Mouse (Mus musculus): ENCODE results near the gene Sorcs3. TPM values are rescaled to one million over a fixed set of nuclear protein-coding genes. Genes with fewer than 3 reads are reported as not detected.
A peak's percentile ranks its signal among the peaks of the same experiment; 100 is the strongest.

The Sorcs3 gene
- polyA plus RNA-seq (2012; rRNA removed): 10.2 and 10.9 TPM in 2 replicates

- peak within 1 kb of the TSS; percentile 46 for H3K4me3 ChIP-seq (replicated peaks; ENCODE audit: insufficient read depth, low read depth, low read length)
- no peaks in the 10 kb centered on the region for H3K27me3 ChIP-seq (ENCODE audit: control insufficient read depth, insufficient read depth, low read length)
- no peak within 1 kb of the TSS for H3K27ac ChIP-seq (ENCODE audit: insufficient read depth, low read length)
- peak in 1 of 2 experiments; percentile 17 for DNase-seq
- TF ChIP-seq CTCF (IDR thresholded peaks at IDR 0.05; ENCODE audit: borderline replicate concordance, insufficient read depth, low read depth, low read length) (no peak), POLR2A (IDR thresholded peaks at IDR 0.05; ENCODE audit: borderline replicate concordance, insufficient read depth, low read length) (no peak)
- under 1% methylated on average over 70 of the region's 70 CpGs for WGBS
- no peaks in the 10 kb centered on the region for H3K4me1 ChIP-seq (ENCODE audit: control insufficient read depth, insufficient read depth, low read length)
These were observed at the start of gene Sorcs3 for GRCm38 (mm10) chr19:48205929-48206814. Gene Sorcs3 (plus strand): TSS chr19:48206025.

- Histone ChIP-seq H3K4me3 (replicated peaks; ENCODE audit: insufficient read depth, low read depth, low read length) (no peak overlapping the region), H3K4me1 (ENCODE audit: control insufficient read depth, insufficient read depth, low read length) (no peaks in the 10 kb centered on the region), H3K27me3 (ENCODE audit: control insufficient read depth, insufficient read depth, low read length) (no peaks in the 10 kb centered on the region), H3K27ac (ENCODE audit: insufficient read depth, low read length) (no peak overlapping the region)
- WGBS: 91% methylated on average over 3 of the region's 3 CpGs
- TF ChIP-seq POLR2A (IDR thresholded peaks at IDR 0.05; ENCODE audit: borderline replicate concordance, insufficient read depth, low read length): no peak
- no peak for TF ChIP-seq CTCF (IDR thresholded peaks at IDR 0.05; ENCODE audit: borderline replicate concordance, insufficient read depth, low read depth, low read length)
- DNase-seq: no peak
These were observed 40.5 kb upstream of the Sorcs3 start for GRCm38 (mm10) chr19:48165341-48165740.

- no peak for TF ChIP-seq POLR2A (IDR thresholded peaks at IDR 0.05; ENCODE audit: borderline replicate concordance, insufficient read depth, low read length)
- TF ChIP-seq CTCF (IDR thresholded peaks at IDR 0.05; ENCODE audit: borderline replicate concordance, insufficient read depth, low read depth, low read length): no peak
- Histone ChIP-seq H3K27ac (ENCODE audit: insufficient read depth, low read length) (no peak overlapping the region), H3K27me3 (ENCODE audit: control insufficient read depth, insufficient read depth, low read length) (no peaks in the 10 kb centered on the region), H3K4me3 (replicated peaks; ENCODE audit: insufficient read depth, low read depth, low read length) (no peak overlapping the region), H3K4me1 (ENCODE audit: control insufficient read depth, insufficient read depth, low read length) (no peaks in the 10 kb centered on the region)
- no peak for DNase-seq
- 15% methylated on average over 1 of the region's 1 CpGs for WGBS
These were observed 38.7 kb upstream of the Sorcs3 start for GRCm38 (mm10) chr19:48167110-48167509.

GRCm38 (mm10) chr19:48168284-48168683 lies 37.5 kb upstream of the Sorcs3 start:
- WGBS: 72% methylated on average over 5 of the region's 5 CpGs
- H3K27ac ChIP-seq (ENCODE audit: insufficient read depth, low read length): no peak overlapping the region
- DNase-seq: no peak
- H3K27me3 ChIP-seq (ENCODE audit: control insufficient read depth, insufficient read depth, low read length): no peaks in the 10 kb centered on the region
- TF ChIP-seq CTCF (IDR thresholded peaks at IDR 0.05; ENCODE audit: borderline replicate concordance, insufficient read depth, low read depth, low read length) (no peak), POLR2A (IDR thresholded peaks at IDR 0.05; ENCODE audit: borderline replicate concordance, insufficient read depth, low read length) (no peak)
- H3K4me1 ChIP-seq (ENCODE audit: control insufficient read depth, insufficient read depth, low read length): no peaks in the 10 kb centered on the region
- H3K4me3 ChIP-seq (replicated peaks; ENCODE audit: insufficient read depth, low read depth, low read length): no peak overlapping the region

GRCm38 (mm10) chr19:48174717-48175116 lies 31.1 kb upstream of the Sorcs3 start:
- no peak overlapping the region for H3K27ac ChIP-seq (ENCODE audit: insufficient read depth, low read length)
- 70% methylated on average over 4 of the region's 4 CpGs for WGBS
- no peak for TF ChIP-seq POLR2A (IDR thresholded peaks at IDR 0.05; ENCODE audit: borderline replicate concordance, insufficient read depth, low read length)
- no peak for TF ChIP-seq CTCF (IDR thresholded peaks at IDR 0.05; ENCODE audit: borderline replicate concordance, insufficient read depth, low read depth, low read length)
- no peaks in the 10 kb centered on the region for H3K27me3 ChIP-seq (ENCODE audit: control insufficient read depth, insufficient read depth, low read length)
- no peak for DNase-seq
- H3K4me1 ChIP-seq (ENCODE audit: control insufficient read depth, insufficient read depth, low read length): no peaks in the 10 kb centered on the region
- H3K4me3 ChIP-seq (replicated peaks; ENCODE audit: insufficient read depth, low read depth, low read length): no peak overlapping the region

- Histone ChIP-seq H3K27ac (ENCODE audit: insufficient read depth, low read length) (no peak overlapping the region), H3K4me1 (ENCODE audit: control insufficient read depth, insufficient read depth, low read length) (no peaks in the 10 kb centered on the region), H3K27me3 (ENCODE audit: control insufficient read depth, insufficient read depth, low read length) (no peaks in the 10 kb centered on the region), H3K4me3 (replicated peaks; ENCODE audit: insufficient read depth, low read depth, low read length) (no peak overlapping the region)
- no peak for TF ChIP-seq POLR2A (IDR thresholded peaks at IDR 0.05; ENCODE audit: borderline replicate concordance, insufficient read depth, low read length)
- peak; percentile 62 for TF ChIP-seq CTCF (IDR thresholded peaks at IDR 0.05; ENCODE audit: borderline replicate concordance, insufficient read depth, low read depth, low read length)
- DNase-seq: peak in 1 of 2 experiments; percentile 43
- 2% methylated on average over 22 of the region's 22 CpGs for WGBS
These were observed 1.8 kb upstream of the Sorcs3 start for GRCm38 (mm10) chr19:48203928-48204470.

- DNase-seq: no peak
- Histone ChIP-seq H3K27me3 (ENCODE audit: control insufficient read depth, insufficient read depth, low read length) (no peaks in the 10 kb centered on the region), H3K4me1 (ENCODE audit: control insufficient read depth, insufficient read depth, low read length) (no peaks in the 10 kb centered on the region), H3K27ac (ENCODE audit: insufficient read depth, low read length) (no peak overlapping the region), H3K4me3 (replicated peaks; ENCODE audit: insufficient read depth, low read depth, low read length) (no peak overlapping the region)
- 1% methylated on average over 8 of the region's 8 CpGs for WGBS
- TF ChIP-seq CTCF (IDR thresholded peaks at IDR 0.05; ENCODE audit: borderline replicate concordance, insufficient read depth, low read depth, low read length) (no peak), POLR2A (IDR thresholded peaks at IDR 0.05; ENCODE audit: borderline replicate concordance, insufficient read depth, low read length) (no peak)
These were observed 1.3 kb upstream of the Sorcs3 start for GRCm38 (mm10) chr19:48204476-48204875.
